Mouse (Mus musculus) midbrain, embryonic 15.5 days (tissue): ENCODE measurements at regions not wholly inside any gene's neighbourhood (a gene's known extent, or its start where the extent isn't known, plus 50 kb on each side); places are given as distances from the start of the nearest gene placed in this dataset.

ENCODE experiments used
- ATAC-seq: fragments of 200-750 bp; cut with Nextera tagmentation; replicated peaks from 2 replicates; pipeline ENCODE4 v1.8.0; 2017; ENCODE audit warnings: moderate TSS enrichment
- H3K27ac ChIP-seq: fragments of 300-500 bp; sonication (generic); 2 replicates; pipeline ENCODE4 v1.5.1; 2015; ENCODE audit warnings: mild to moderate bottlenecking, inconsistent platforms
- H3K27me3 ChIP-seq: fragments of 300-500 bp; sonication (generic); replicated peaks from 2 replicates; pipeline ENCODE4 v1.6.1; 2015; ENCODE audit warnings: inconsistent platforms
- H3K36me3 ChIP-seq: fragments of 300-500 bp; sonication (generic); replicated peaks from 2 replicates; pipeline ENCODE4 v1.6.1; 2015; ENCODE audit warnings: inconsistent platforms
- H3K4me1 ChIP-seq: fragments of 300-500 bp; sonication (generic); 2 replicates; pipeline ENCODE4 v1.6.1; 2015; ENCODE audit warnings: inconsistent platforms
- H3K4me2 ChIP-seq: fragments of 300-500 bp; sonication (generic); 2 replicates; pipeline ENCODE4 v1.6.1; 2015; ENCODE audit warnings: inconsistent platforms, mild to moderate bottlenecking, moderate library complexity
- H3K4me3 ChIP-seq: fragments of 300-500 bp; sonication (generic); 2 replicates; pipeline ENCODE4 v1.5.1; 2015; ENCODE audit warnings: mild to moderate bottlenecking, inconsistent platforms
- H3K9ac ChIP-seq: fragments of 300-500 bp; sonication (generic); 2 replicates; pipeline ENCODE4 v1.6.1; 2015; ENCODE audit warnings: mild to moderate bottlenecking, inconsistent platforms
- H3K9me3 ChIP-seq: fragments of 300-500 bp; sonication (generic); 2 replicates; pipeline ENCODE4 v1.6.1; 2016; ENCODE audit warnings: inconsistent platforms
- WGBS: fragments of 180-500 bp; shearing (Covaris S2); methylation state at CpG from one replicate; pipeline ENCODE4 v1.1.7; 2015; ENCODE audit warnings: mixed read lengths; 5-methylcytosine and 5-hydroxymethylcytosine counted together

GRCm38 (mm10) chr6:91573487-91573886 lies 57.8 kb downstream of the Lsm3 start:
- Histone ChIP-seq H3K36me3 (no peaks in the 10 kb centered on the region), H3K9me3 (no peaks in the 10 kb centered on the region), H3K4me2 (no peak overlapping the region), H3K27ac (no peak overlapping the region), H3K9ac (no peak overlapping the region), H3K4me1 (no peaks in the 10 kb centered on the region), H3K4me3 (no peak overlapping the region), H3K27me3 (no peaks in the 10 kb centered on the region)
- 90% methylated on average over 8 of the region's 8 CpGs for WGBS
- no peak for ATAC-seq

- no peak for ATAC-seq
- Histone ChIP-seq H3K27ac (no peak overlapping the region), H3K4me1 (no peaks in the 10 kb centered on the region), H3K36me3 (no peaks in the 10 kb centered on the region), H3K27me3 (no peaks in the 10 kb centered on the region), H3K4me3 (no peak overlapping the region), H3K9me3 (no peaks in the 10 kb centered on the region), H3K4me2 (no peak overlapping the region), H3K9ac (no peak overlapping the region)
- WGBS, result 90% methylated on average over 10 of the region's 10 CpGs
These were observed 58.7 kb downstream of the Lsm3 start for GRCm38 (mm10) chr6:91574414-91574813.

GRCm38 (mm10) chr6:91575662-91576364 lies 60.1 kb downstream of the Lsm3 start:
- 61% methylated on average over 4 of the region's 4 CpGs for WGBS
- Histone ChIP-seq H3K27me3 (no peaks in the 10 kb centered on the region), H3K4me2 (no peak overlapping the region), H3K9ac (no peak overlapping the region), H3K27ac (no peak overlapping the region), H3K9me3 (no peaks in the 10 kb centered on the region), H3K36me3 (no peaks in the 10 kb centered on the region), H3K4me1 (no peaks in the 10 kb centered on the region), H3K4me3 (no peak overlapping the region)
- ATAC-seq, result peak; percentile 72

- no peak overlapping the region for H3K27ac ChIP-seq
- no peaks in the 10 kb centered on the region for H3K36me3 ChIP-seq
- H3K4me1 ChIP-seq, result no peaks in the 10 kb centered on the region
- no peaks in the 10 kb centered on the region for H3K27me3 ChIP-seq
- no peaks in the 10 kb centered on the region for H3K9me3 ChIP-seq
- 43% methylated on average over 15 of the region's 15 CpGs for WGBS
- no peak for ATAC-seq
- no peak overlapping the region for H3K4me3 ChIP-seq
- H3K9ac ChIP-seq, result no peak overlapping the region
- no peak overlapping the region for H3K4me2 ChIP-seq
These were observed 61.2 kb downstream of the Lsm3 start for GRCm38 (mm10) chr6:91576906-91577305.

GRCm38 (mm10) chr6:91579666-91580065 lies 63.9 kb downstream of the Lsm3 start:
- no peak for ATAC-seq
- H3K9me3 ChIP-seq, result no peaks in the 10 kb centered on the region
- H3K27ac ChIP-seq, result no peak overlapping the region
- no peak overlapping the region for H3K4me2 ChIP-seq
- no peak overlapping the region for H3K9ac ChIP-seq
- 78% methylated on average over 10 of the region's 10 CpGs for WGBS
- H3K4me1 ChIP-seq, result no peaks in the 10 kb centered on the region
- H3K36me3 ChIP-seq, result no peaks in the 10 kb centered on the region
- H3K4me3 ChIP-seq, result no peak overlapping the region
- H3K27me3 ChIP-seq, result no peaks in the 10 kb centered on the region

- H3K27ac ChIP-seq, result no peak overlapping the region
- no peak overlapping the region for H3K9ac ChIP-seq
- H3K4me3 ChIP-seq, result no peak overlapping the region
- H3K4me2 ChIP-seq, result no peak overlapping the region
- no peak for ATAC-seq
- no peaks in the 10 kb centered on the region for H3K9me3 ChIP-seq
- 90% methylated on average over 6 of the region's 6 CpGs for WGBS
- H3K4me1 ChIP-seq, result no peaks in the 10 kb centered on the region
- H3K36me3 ChIP-seq, result no peaks in the 10 kb centered on the region
- H3K27me3 ChIP-seq, result no peaks in the 10 kb centered on the region
These were observed 64.9 kb downstream of the Lsm3 start for GRCm38 (mm10) chr6:91580607-91581006.

- no peak overlapping the region for H3K4me3 ChIP-seq
- WGBS, result 83% methylated on average over 5 of the region's 5 CpGs
- no peaks in the 10 kb centered on the region for H3K27me3 ChIP-seq
- H3K4me1 ChIP-seq, result no peaks in the 10 kb centered on the region
- H3K36me3 ChIP-seq, result no peaks in the 10 kb centered on the region
- ATAC-seq, result no peak
- H3K4me2 ChIP-seq, result no peak overlapping the region
- no peaks in the 10 kb centered on the region for H3K9me3 ChIP-seq
- no peak overlapping the region for H3K27ac ChIP-seq
- no peak overlapping the region for H3K9ac ChIP-seq
These were observed 66.6 kb downstream of the Lsm3 start for GRCm38 (mm10) chr6:91582338-91582737.

- ATAC-seq, result no peak
- H3K9me3 ChIP-seq, result no peaks in the 10 kb centered on the region
These were observed 67.6 kb downstream of the Lsm3 start for GRCm38 (mm10) chr6:91583346-91583745.

GRCm38 (mm10) chr6:91585543-91585942 lies 69.8 kb downstream of the Lsm3 start:
- H3K4me1 ChIP-seq, result no peaks in the 10 kb centered on the region
- ATAC-seq, result no peak
- no peaks in the 10 kb centered on the region for H3K27me3 ChIP-seq
- no peaks in the 10 kb centered on the region for H3K36me3 ChIP-seq
- WGBS, result 93% methylated on average over 3 of the region's 3 CpGs
- H3K9me3 ChIP-seq, result no peaks in the 10 kb centered on the region
- H3K4me2 ChIP-seq, result no peak overlapping the region
- no peak overlapping the region for H3K27ac ChIP-seq
- no peak overlapping the region for H3K9ac ChIP-seq
- no peak overlapping the region for H3K4me3 ChIP-seq

More at GRCm38 (mm10) chr6:91583346-91583745, 67.6 kb downstream of the Lsm3 start:
- Histone ChIP-seq H3K36me3 (no peaks in the 10 kb centered on the region), H3K4me3 (no peak overlapping the region), H3K27ac (no peak overlapping the region), H3K9ac (no peak overlapping the region), H3K27me3 (no peaks in the 10 kb centered on the region), H3K4me2 (no peak overlapping the region), H3K4me1 (no peaks in the 10 kb centered on the region)
- 88% methylated on average over 5 of the region's 5 CpGs for WGBS

GRCm38 (mm10) chr6:91589181-91589580 lies 73.5 kb downstream of the Lsm3 start:
- 86% methylated on average over 4 of the region's 4 CpGs for whole genome bisulfite sequencing
- H3K27me3 ChIP-seq, result no peaks in the 10 kb centered on the region
- no peak for ATAC-seq
- no peak overlapping the region for H3K4me2 ChIP-seq
- H3K36me3 ChIP-seq, result no peaks in the 10 kb centered on the region
- H3K4me3 ChIP-seq, result no peak overlapping the region
- H3K27ac ChIP-seq, result no peak overlapping the region
- H3K9ac ChIP-seq, result no peak overlapping the region
- no peaks in the 10 kb centered on the region for H3K4me1 ChIP-seq
- H3K9me3 ChIP-seq, result no peaks in the 10 kb centered on the region

- ATAC-seq, result no peak
- H3K9me3 ChIP-seq, result no peaks in the 10 kb centered on the region
- WGBS, result 41% methylated on average over 6 of the region's 6 CpGs
These were observed 74.7 kb downstream of the Lsm3 start for GRCm38 (mm10) chr6:91590395-91590794.

GRCm38 (mm10) chr6:91590806-91591571 lies 75.3 kb downstream of the Lsm3 start:
- WGBS, result 47% methylated on average over 8 of the region's 8 CpGs
- Histone ChIP-seq H3K4me2 (no peak overlapping the region), H3K4me1 (no peaks in the 10 kb centered on the region), H3K9me3 (no peaks in the 10 kb centered on the region), H3K4me3 (no peak overlapping the region), H3K9ac (no peak overlapping the region), H3K27me3 (no peaks in the 10 kb centered on the region), H3K27ac (no peak overlapping the region), H3K36me3 (no peaks in the 10 kb centered on the region)
- ATAC-seq, result no peak

More at GRCm38 (mm10) chr6:91590395-91590794, 74.7 kb downstream of the Lsm3 start:
- no peak overlapping the region for H3K4me2 ChIP-seq
- H3K9ac ChIP-seq, result no peak overlapping the region
- H3K27ac ChIP-seq, result no peak overlapping the region
- no peaks in the 10 kb centered on the region for H3K4me1 ChIP-seq
- no peak overlapping the region for H3K4me3 ChIP-seq
- H3K36me3 ChIP-seq, result no peaks in the 10 kb centered on the region
- no peaks in the 10 kb centered on the region for H3K27me3 ChIP-seq

- H3K4me3 ChIP-seq, result no peak overlapping the region
- ATAC-seq, result no peak
- no peak overlapping the region for H3K9ac ChIP-seq
- 45% methylated on average over 2 of the region's 2 CpGs for WGBS
- H3K36me3 ChIP-seq, result no peaks in the 10 kb centered on the region
- no peak overlapping the region for H3K4me2 ChIP-seq
- H3K27ac ChIP-seq, result no peak overlapping the region
- no peaks in the 10 kb centered on the region for H3K4me1 ChIP-seq
- no peaks in the 10 kb centered on the region for H3K27me3 ChIP-seq
- no peaks in the 10 kb centered on the region for H3K9me3 ChIP-seq
These were observed 76.9 kb downstream of the Lsm3 start for GRCm38 (mm10) chr6:91592651-91593050.
